Mouse (Mus musculus) hindlimb bud, embryonic 11.5 days (tissue): Measurements from ENCODE around the gene Ankrd44.
A peak's percentile ranks its signal among the peaks of the same experiment; 100 is the strongest.

Source experiments
- DNase-seq: peaks from one replicate; pipeline ENCODE4 v3.0.0-alpha.2; 2012; ENCODE audit warnings: low read depth, low spot score; ENCODE audit errors: extremely low spot score

Gene Ankrd44

GRCm38 (mm10) chr1:54854388-54854787 is 71.8 kb downstream of the Ankrd44 start:
- no peak for DNase-seq

GRCm38 (mm10) chr1:54853311-54854000 is 72.7 kb downstream of the Ankrd44 start:
- DNase-seq = no peak

GRCm38 (mm10) chr1:54851610-54852009 is 74.6 kb downstream of the Ankrd44 start:
- DNase-seq = no peak

- DNase-seq = no peak
These were observed 76.1 kb downstream of the Ankrd44 start for GRCm38 (mm10) chr1:54850077-54850476.

GRCm38 (mm10) chr1:54847238-54847637 is 78.9 kb downstream of the Ankrd44 start:
- DNase-seq = no peak

- DNase-seq = no peak
These were observed 79.7 kb downstream of the Ankrd44 start for GRCm38 (mm10) chr1:54846346-54847000.

GRCm38 (mm10) chr1:54844361-54844760 is 81.8 kb downstream of the Ankrd44 start:
- DNase-seq = no peak

- DNase-seq = no peak
These were observed 83.3 kb downstream of the Ankrd44 start for GRCm38 (mm10) chr1:54842765-54843461.

- no peak for DNase-seq
These were observed 84.4 kb downstream of the Ankrd44 start for GRCm38 (mm10) chr1:54841788-54842187.

GRCm38 (mm10) chr1:54840040-54840439 is 86.1 kb downstream of the Ankrd44 start:
- no peak for DNase-seq

- no peak for DNase-seq
These were observed 87.7 kb downstream of the Ankrd44 start for GRCm38 (mm10) chr1:54838486-54838805.

GRCm38 (mm10) chr1:54837721-54838485 is 88.3 kb downstream of the Ankrd44 start:
- DNase-seq = no peak

GRCm38 (mm10) chr1:54835661-54836205 is 90.5 kb downstream of the Ankrd44 start:
- no peak for DNase-seq

- DNase-seq = no peak
These were observed 93.0 kb downstream of the Ankrd44 start for GRCm38 (mm10) chr1:54833221-54833620.

GRCm38 (mm10) chr1:54832765-54833164 is 93.4 kb downstream of the Ankrd44 start:
- peak; percentile 68 for DNase-seq

GRCm38 (mm10) chr1:54830223-54830622 is 96.0 kb downstream of the Ankrd44 start:
- DNase-seq = no peak

GRCm38 (mm10) chr1:54829681-54830213 is 96.4 kb downstream of the Ankrd44 start:
- no peak for DNase-seq

- DNase-seq = no peak
These were observed 98.4 kb downstream of the Ankrd44 start for GRCm38 (mm10) chr1:54827827-54828226.

- DNase-seq = no peak
These were observed 98.8 kb downstream of the Ankrd44 start for GRCm38 (mm10) chr1:54827351-54827750.

GRCm38 (mm10) chr1:54826426-54826986 is 99.7 kb downstream of the Ankrd44 start:
- no peak for DNase-seq
